Mouse (Mus musculus) heart, adult 2 months (tissue): ENCODE results near the gene Rfc4. TPM values are rescaled to one million over a fixed set of nuclear protein-coding genes. Genes with fewer than 3 reads are reported as not detected.
A peak's percentile ranks its signal among the peaks of the same experiment; 100 is the strongest.

ENCODE experiments used
- DNase-seq, 2 experiments: peaks; one replicate each; pipeline ENCODE4 v3.0.0; 2021
- H3K27ac ChIP-seq: fragments of 200-600 bp; 2 replicates; pipeline ENCODE4 v1.8.1; 2022
- H3K27me3 ChIP-seq: fragments of 200-500 bp; 2 replicates; pipeline ENCODE4 v1.6.1; 2012; ENCODE audit warnings: mild to moderate bottlenecking, low read length, inconsistent platforms, mixed read lengths; ENCODE audit not compliant: control insufficient read depth, insufficient read depth
- H3K36me3 ChIP-seq: fragments of 200-500 bp; 2 replicates; pipeline ENCODE4 v1.6.1; 2012; ENCODE audit warnings: low read length, inconsistent platforms; ENCODE audit not compliant: control insufficient read depth, insufficient read depth
- H3K4me1 ChIP-seq: fragments of 200-500 bp; 2 replicates; pipeline ENCODE4 v1.6.1; 2011; ENCODE audit warnings: low read length; ENCODE audit not compliant: control insufficient read depth, insufficient read depth
- H3K4me3 ChIP-seq: fragments of 200-600 bp; 2 replicates; pipeline ENCODE4 v1.8.1; 2022
- H3K79me2 ChIP-seq: fragments of 200-500 bp; replicated peaks from 2 replicates; pipeline ENCODE4 v1.6.1; 2012; ENCODE audit warnings: mild to moderate bottlenecking, inconsistent platforms, low read length, moderate library complexity, mixed read lengths; ENCODE audit not compliant: control insufficient read depth, insufficient read depth
- H3K9ac ChIP-seq: fragments of 200-500 bp; 2 replicates; pipeline ENCODE4 v1.6.1; 2012; ENCODE audit warnings: low read depth, mild to moderate bottlenecking, control low read depth, inconsistent platforms, low read length, mixed read lengths
- CTCF ChIP-seq: fragments of 200-600 bp; IDR thresholded peaks from 2 replicates; pipeline ENCODE4 v1.8.1; 2022; ENCODE audit warnings: antibody characterized with exemption, mild to moderate bottlenecking, moderate library complexity
- EP300 ChIP-seq: fragments of 200-500 bp; IDR thresholded peaks from 2 replicates; pipeline ENCODE4 v1.6.1; 2011; ENCODE audit warnings: low read depth, low read length, control low read depth; ENCODE audit not compliant: insufficient read depth
- POLR2A ChIP-seq: fragments of 200-500 bp; IDR thresholded peaks from 2 replicates; pipeline ENCODE4 v1.6.1; 2011; ENCODE audit warnings: mild to moderate bottlenecking, low read depth, low read length, control low read depth; ENCODE audit not compliant: insufficient read depth
- WGBS: fragments of 180-500 bp; shearing (Covaris S2); methylation state at CpG from one replicate; pipeline ENCODE4 v1.1.7; 2018; 5-methylcytosine and 5-hydroxymethylcytosine counted together
- intact Hi-C: fragments of 180-260 bp; cut with DNase I; formaldehyde crosslinking; loops from one replicate; pipeline ENCODE4 v1.15.1; 2025
- polyA plus RNA-seq: library from polyadenylated mRNA; depleted of rRNA; stranded (reverse); fragments of >200 nt; gene quantifications from 2 replicates; pipeline ENCODE4 v1.2.3, GENCODE M21; 2012
- total RNA-seq, 2 experiments: library from RNA; stranded (reverse); gene quantifications; 2 replicates each; pipeline ENCODE4 v1.2.3; 2021

Gene Rfc4
- total and polyA plus RNA-seq, 3 experiments: 1.5 to 7.3 (median 6.2) TPM

DNA sequence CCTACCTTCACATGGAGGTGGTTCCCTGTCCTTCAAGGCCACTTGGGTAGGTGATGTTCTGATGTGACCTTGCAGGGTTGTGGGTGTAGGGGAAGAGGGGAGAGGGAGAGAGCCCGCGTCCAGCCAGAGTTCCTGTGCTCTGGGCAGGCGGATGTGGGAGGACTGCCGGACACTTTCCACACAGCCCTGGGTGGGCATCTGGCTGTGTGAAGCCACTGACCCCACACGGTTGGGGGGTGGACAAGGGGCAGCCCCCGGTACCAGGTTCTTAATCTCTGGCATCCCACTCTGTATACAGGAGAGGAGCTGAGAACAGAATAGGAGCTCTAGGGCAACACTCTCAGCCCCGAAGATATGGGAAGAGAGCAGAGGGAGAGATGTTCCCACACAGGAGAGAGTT is 30.8 kb upstream of the Rfc4 start:
- H3K27ac ChIP-seq: no peak overlapping the region
- DNase-seq: no peak
- intact Hi-C loops: no loop called here
- no peaks in the 10 kb centered on the region for H3K27me3 ChIP-seq
- no peak overlapping the region for H3K9ac ChIP-seq
- H3K4me1 ChIP-seq: no peaks in the 10 kb centered on the region; the same call in 1 of the 2 replicates
- no peak for TF ChIP-seq EP300
- TF ChIP-seq CTCF: no peak
- TF ChIP-seq POLR2A: no peak
- H3K36me3 ChIP-seq: no peaks in the 10 kb centered on the region
- H3K4me3 ChIP-seq: no peak overlapping the region
- no peaks in the 10 kb centered on the region for H3K79me2 ChIP-seq
- WGBS: 84% methylated on average over 7 of the region's 7 CpGs

DNA sequence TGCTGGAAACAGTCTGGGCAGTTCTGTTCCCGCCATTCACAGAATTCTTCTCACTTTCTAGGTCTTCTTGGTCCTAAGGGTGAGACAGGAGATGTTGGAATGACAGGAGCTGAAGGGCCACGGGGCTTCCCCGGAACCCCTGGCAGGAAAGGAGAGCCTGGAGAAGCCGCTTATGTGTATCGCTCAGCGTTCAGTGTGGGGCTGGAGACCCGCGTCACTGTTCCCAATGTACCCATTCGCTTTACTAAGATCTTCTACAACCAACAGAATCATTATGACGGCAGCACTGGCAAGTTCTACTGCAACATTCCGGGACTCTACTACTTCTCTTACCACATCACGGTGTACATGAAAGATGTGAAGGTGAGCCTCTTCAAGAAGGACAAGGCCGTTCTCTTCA is 29.5 kb upstream of the Rfc4 start:
- WGBS: 91% methylated on average over 13 of the region's 13 CpGs
- no peaks in the 10 kb centered on the region for H3K79me2 ChIP-seq
- no peaks in the 10 kb centered on the region for H3K27me3 ChIP-seq
- H3K27ac ChIP-seq: no peak overlapping the region
- no peak overlapping the region for H3K9ac ChIP-seq
- intact Hi-C loops: no loop called here
- no peaks in the 10 kb centered on the region for H3K36me3 ChIP-seq
- TF ChIP-seq EP300 (no peak), CTCF (no peak), POLR2A (no peak)
- no peaks in the 10 kb centered on the region; the same call in 1 of the 2 replicates for H3K4me1 ChIP-seq
- H3K4me3 ChIP-seq: no peak overlapping the region
- no peak for DNase-seq

DNA sequence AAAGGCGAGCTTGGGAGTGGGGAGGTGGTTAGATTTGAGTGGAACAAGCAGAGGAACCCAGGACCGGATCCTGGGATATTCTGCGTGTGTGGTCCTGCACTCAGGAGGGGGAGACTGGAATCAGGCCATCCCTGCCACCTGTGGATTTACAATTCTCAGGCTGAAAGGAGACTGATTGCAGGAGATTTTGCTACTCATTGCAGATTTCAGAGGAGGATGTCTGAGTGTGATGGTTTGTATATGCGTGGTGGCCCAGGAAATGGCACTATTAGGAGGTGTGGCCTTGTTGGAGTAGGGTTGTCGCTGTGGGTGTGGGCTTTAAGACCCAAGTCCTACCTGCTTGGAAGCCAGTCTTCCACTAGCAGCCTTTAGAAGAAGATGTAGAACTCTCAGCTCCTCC is 26.7 kb upstream of the Rfc4 start:
- H3K9ac ChIP-seq: no peak overlapping the region
- H3K4me3 ChIP-seq: no peak overlapping the region
- H3K4me1 ChIP-seq: no peaks in the 10 kb centered on the region; the same call in 1 of the 2 replicates
- H3K79me2 ChIP-seq: no peaks in the 10 kb centered on the region
- no peak for TF ChIP-seq EP300
- TF ChIP-seq CTCF: no peak
- no peak for TF ChIP-seq POLR2A
- no peaks in the 10 kb centered on the region for H3K36me3 ChIP-seq
- no peaks in the 10 kb centered on the region for H3K27me3 ChIP-seq
- 88% methylated on average over 5 of the region's 5 CpGs for WGBS
- intact Hi-C loops: loop anchor here (5.0 kb wide), 2 partner anchors 118 to 178 kb away; no protein-coding TSS in a partner anchor
- no peak for DNase-seq
- H3K27ac ChIP-seq: no peak overlapping the region

DNA sequence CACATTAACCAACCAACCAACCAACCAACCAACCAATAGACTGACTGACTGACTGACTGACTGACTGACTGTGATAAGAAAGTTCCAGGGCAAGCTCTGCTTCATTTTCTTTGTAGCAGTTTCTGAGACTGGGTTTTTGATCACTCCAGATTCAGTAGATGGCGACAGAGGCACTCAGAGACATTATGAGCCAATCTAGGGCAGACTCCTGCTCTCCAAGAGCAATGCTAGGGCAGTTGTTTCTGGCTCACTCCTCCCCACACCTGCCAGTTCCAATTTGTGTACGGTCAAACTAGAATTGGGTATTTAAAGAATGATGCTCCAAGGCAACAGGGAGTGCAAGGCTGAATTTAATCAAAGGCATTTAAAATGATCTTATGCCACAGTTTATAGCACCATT is 23.9 kb upstream of the Rfc4 start:
- H3K27me3 ChIP-seq: no peaks in the 10 kb centered on the region
- TF ChIP-seq POLR2A (no peak), EP300 (0 out of 2 replicates have a peak, but pooled peaks have one; percentile 59), CTCF (peak; percentile 75)
- WGBS: 5% methylated on average over 2 of the region's 2 CpGs
- intact Hi-C loops: loop anchor here (1.0 to 5.0 kb wide), 4 partner anchors 74 to 252 kb away; no protein-coding TSS in a partner anchor
- H3K79me2 ChIP-seq: no peaks in the 10 kb centered on the region
- no peaks in the 10 kb centered on the region for H3K4me1 ChIP-seq
- DNase-seq: peak; percentile 27 to 45
- no peak overlapping the region for H3K9ac ChIP-seq
- H3K36me3 ChIP-seq: no peaks in the 10 kb centered on the region
- H3K27ac ChIP-seq: no peak overlapping the region
- no peak overlapping the region for H3K4me3 ChIP-seq

DNA sequence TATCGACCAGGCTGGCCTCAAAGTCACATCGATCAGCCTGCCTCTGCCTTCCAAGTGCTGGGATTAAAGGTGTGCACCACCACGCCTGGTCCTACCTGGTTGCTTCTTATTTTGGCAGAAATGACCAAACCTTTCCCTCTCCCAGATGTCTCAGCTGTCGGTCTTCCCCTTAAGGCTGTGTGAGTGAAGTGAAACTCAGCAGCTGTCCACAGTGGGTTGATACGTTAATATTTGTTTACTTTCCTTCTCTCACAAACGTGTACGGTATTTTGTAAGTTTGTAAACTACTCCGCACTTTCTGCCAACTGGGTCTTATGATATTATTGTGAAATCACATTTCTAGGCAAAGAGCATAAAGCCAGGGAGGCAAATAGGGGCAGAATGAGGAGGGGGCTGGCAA is 21.9 kb upstream of the Rfc4 start:
- H3K27ac ChIP-seq: no peak overlapping the region
- no peaks in the 10 kb centered on the region for H3K4me1 ChIP-seq
- TF ChIP-seq POLR2A (no peak), EP300 (no peak), CTCF (no peak)
- intact Hi-C loops: no loop called here
- H3K9ac ChIP-seq: no peak overlapping the region
- H3K79me2 ChIP-seq: no peaks in the 10 kb centered on the region
- no peaks in the 10 kb centered on the region for H3K27me3 ChIP-seq
- WGBS: 79% methylated on average over 8 of the region's 8 CpGs
- DNase-seq: no peak
- no peaks in the 10 kb centered on the region for H3K36me3 ChIP-seq
- H3K4me3 ChIP-seq: no peak overlapping the region

DNA sequence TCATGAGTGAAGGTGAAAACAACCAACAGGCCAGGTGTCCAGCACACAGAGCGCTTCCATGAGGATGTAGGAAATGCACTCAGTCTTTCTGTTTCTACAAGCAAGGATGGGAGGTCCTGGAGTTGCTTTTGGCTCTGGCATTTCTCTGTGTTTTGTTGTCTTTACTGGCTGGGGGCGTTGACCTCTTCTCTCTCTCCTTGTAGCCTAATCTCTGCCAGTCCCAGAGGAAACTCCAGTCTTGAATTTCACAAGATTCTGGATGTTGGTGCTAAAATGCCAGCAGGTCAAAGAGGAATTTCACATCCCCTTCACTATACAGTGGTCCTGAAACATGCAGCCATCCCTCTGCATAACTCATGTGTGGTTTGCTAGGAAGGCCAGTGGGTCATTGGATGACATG is 21.4 kb upstream of the Rfc4 start:
- Histone ChIP-seq H3K79me2 (no peaks in the 10 kb centered on the region), H3K27me3 (no peaks in the 10 kb centered on the region), H3K4me1 (no peaks in the 10 kb centered on the region), H3K4me3 (no peak overlapping the region), H3K27ac (no peak overlapping the region), H3K9ac (no peak overlapping the region), H3K36me3 (no peaks in the 10 kb centered on the region)
- 63% methylated on average over 2 of the region's 2 CpGs for WGBS
- no peak for DNase-seq
- TF ChIP-seq CTCF: no peak
- no peak for TF ChIP-seq POLR2A
- no peak for TF ChIP-seq EP300
- intact Hi-C loops: no loop called here
